Mouse (Mus musculus): ENCODE data around the gene 1700028J19Rik.
"Not testable (repeated sequence)": the region's sequence is repeated elsewhere in the genome, so short reads cannot be mapped to it uniquely, and the experiment has no call there.

- TF ChIP-seq POLR2A (IDR thresholded peaks at IDR 0.05; ENCODE audit: low read depth, low read length); CTCF (IDR thresholded peaks at IDR 0.05; ENCODE audit: borderline replicate concordance, insufficient read depth, low read length): not testable (repeated sequence)
Measured at GRCm38 (mm10) chr7:44187936-44188335, 58.6 kb downstream of the 1700028J19Rik start, which contains the start of gene Klk1b24.

Measured in embryonic fibroblast, embryonic 13.5 days (primary cell).